Mouse (Mus musculus): ENCODE measurements around the gene Sash1. TPM values are rescaled to one million over a fixed set of nuclear protein-coding genes. Genes with fewer than 3 reads are reported as not detected.

The Sash1 gene
- polyA plus RNA-seq, 1 experiment from 2014 or later, result 6.4 TPM

DNA sequence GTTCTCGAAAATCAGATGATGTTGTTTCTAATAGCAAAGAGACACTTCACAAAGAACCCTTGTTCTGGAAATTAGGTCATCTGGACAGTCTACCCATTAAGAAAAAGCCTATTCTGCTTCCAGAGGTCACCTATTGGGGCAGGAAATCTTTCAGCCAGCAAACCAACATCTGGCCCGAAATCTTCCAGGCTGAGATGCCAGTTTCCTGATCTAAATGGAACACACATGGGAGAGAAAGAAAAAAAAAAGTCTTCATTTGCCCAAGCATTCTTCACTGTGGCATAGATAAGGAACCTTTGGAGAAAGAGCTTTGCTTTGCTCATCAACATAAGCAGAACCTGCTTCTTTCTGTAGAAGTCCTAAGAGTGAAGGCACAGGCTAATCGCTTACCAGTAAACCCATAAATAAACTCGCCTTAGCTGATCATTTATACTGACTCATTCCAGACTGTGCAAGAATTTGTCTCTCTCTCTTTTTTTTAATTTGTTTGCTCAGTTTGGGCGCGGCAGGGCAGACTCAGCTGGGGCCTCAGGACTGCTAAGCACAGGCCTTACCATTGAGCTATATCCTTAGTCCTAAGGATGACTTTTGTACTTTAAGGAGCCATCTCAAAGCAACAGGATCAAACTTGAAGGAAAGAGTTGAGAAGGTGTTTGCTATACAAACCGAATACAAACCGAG, 13.1 kb upstream of the Sash1 start:
- Histone ChIP-seq H3K4me2 (no peak overlapping the region), H3K9ac (no peak overlapping the region), H3K9me3 (ENCODE audit: low read depth, low read length) (no peaks in the 10 kb centered on the region), H3K27me3 (ENCODE audit: insufficient read depth, low read length) (no peaks in the 10 kb centered on the region), H3K4me1 (ENCODE audit: insufficient read depth) (no peaks in the 10 kb centered on the region), H3K36me3 (ENCODE audit: insufficient read depth) (no peaks in the 10 kb centered on the region), H3K4me3 (ENCODE audit: low read depth, low read length) (no peak overlapping the region), H3K27ac (ENCODE audit: low read depth) (no peak overlapping the region)
- WGBS, result 68% methylated on average over 8 of the region's 8 CpGs
- ATAC-seq (ENCODE audit: insufficient read depth) (no peak), DNase-seq (no peak)
- no peak for TF ChIP-seq CTCF (IDR thresholded peaks at IDR 0.05; ENCODE audit: low read depth)

- ATAC-seq (ENCODE audit: insufficient read depth), result no peak
Measured at GRCm38 (mm10) chr10:8898099-8898777, 12.4 kb upstream of the Sash1 start.

GRCm38 (mm10) chr10:8894965-8895515, 9.2 kb upstream of the Sash1 start:
- no peak overlapping the region for H3K4me2 ChIP-seq
- no peak for DNase-seq
- H3K4me1 ChIP-seq (ENCODE audit: insufficient read depth), result no peaks in the 10 kb centered on the region
- no peaks in the 10 kb centered on the region for H3K36me3 ChIP-seq (ENCODE audit: insufficient read depth)
- H3K27me3 ChIP-seq (ENCODE audit: insufficient read depth, low read length), result no peaks in the 10 kb centered on the region
- no peak overlapping the region for H3K9ac ChIP-seq
- H3K9me3 ChIP-seq (ENCODE audit: low read depth, low read length), result no peaks in the 10 kb centered on the region
- no peak for ATAC-seq (ENCODE audit: insufficient read depth)
- 84% methylated on average over 6 of the region's 6 CpGs for WGBS
- no peak overlapping the region for H3K4me3 ChIP-seq (ENCODE audit: low read depth, low read length)
- H3K27ac ChIP-seq (ENCODE audit: low read depth), result no peak overlapping the region
- no peak for TF ChIP-seq CTCF (IDR thresholded peaks at IDR 0.05; ENCODE audit: low read depth)

More at GRCm38 (mm10) chr10:8898099-8898777, 12.4 kb upstream of the Sash1 start:
- H3K36me3 ChIP-seq (ENCODE audit: insufficient read depth), result no peaks in the 10 kb centered on the region
- H3K27me3 ChIP-seq (ENCODE audit: insufficient read depth, low read length), result no peaks in the 10 kb centered on the region
- H3K27ac ChIP-seq (ENCODE audit: low read depth), result no peak overlapping the region
- H3K9ac ChIP-seq, result no peak overlapping the region
- WGBS, result 75% methylated on average over 5 of the region's 5 CpGs
- no peaks in the 10 kb centered on the region for H3K9me3 ChIP-seq (ENCODE audit: low read depth, low read length)
- no peak for DNase-seq
- no peaks in the 10 kb centered on the region for H3K4me1 ChIP-seq (ENCODE audit: insufficient read depth)
- no peak overlapping the region for H3K4me2 ChIP-seq
- no peak for TF ChIP-seq CTCF (IDR thresholded peaks at IDR 0.05; ENCODE audit: low read depth)
- no peak overlapping the region for H3K4me3 ChIP-seq (ENCODE audit: low read depth, low read length)

DNA sequence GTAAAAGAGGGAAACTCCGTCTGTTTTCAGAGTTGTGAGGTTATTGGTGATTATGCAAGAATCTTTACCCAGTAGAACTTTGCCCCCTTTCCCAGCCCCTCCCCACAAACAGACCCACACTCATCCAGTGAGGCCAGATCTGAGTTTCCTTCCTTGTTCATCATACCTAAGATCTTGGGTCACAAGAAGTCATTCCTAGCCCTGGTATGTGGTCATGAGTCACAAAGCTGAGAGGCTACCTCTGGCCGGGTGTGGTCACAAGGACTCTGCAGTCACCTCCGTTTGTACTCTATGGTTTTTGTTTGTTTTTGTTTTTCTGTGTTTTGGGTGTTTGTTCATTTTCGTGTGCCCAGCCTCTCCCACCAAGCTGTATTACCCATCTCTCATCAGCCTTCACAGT, 4.6 kb upstream of the Sash1 start:
- Histone ChIP-seq H3K36me3 (ENCODE audit: insufficient read depth) (no peaks in the 10 kb centered on the region), H3K9ac (no peak overlapping the region), H3K27me3 (ENCODE audit: insufficient read depth, low read length) (no peaks in the 10 kb centered on the region), H3K9me3 (ENCODE audit: low read depth, low read length) (no peaks in the 10 kb centered on the region), H3K4me2 (no peak overlapping the region), H3K4me1 (ENCODE audit: insufficient read depth) (no peaks in the 10 kb centered on the region), H3K4me3 (ENCODE audit: low read depth, low read length) (no peak overlapping the region), H3K27ac (ENCODE audit: low read depth) (no peak overlapping the region)
- no peak for DNase-seq
- ATAC-seq (ENCODE audit: insufficient read depth), result no peak
- TF ChIP-seq CTCF (IDR thresholded peaks at IDR 0.05; ENCODE audit: low read depth), result no peak
- 65% methylated on average over 4 of the region's 4 CpGs for WGBS

- Histone ChIP-seq H3K27me3 (ENCODE audit: insufficient read depth, low read length) (no peaks in the 10 kb centered on the region), H3K9me3 (ENCODE audit: low read depth, low read length) (no peaks in the 10 kb centered on the region), H3K4me3 (ENCODE audit: low read depth, low read length) (no peak overlapping the region), H3K27ac (ENCODE audit: low read depth) (no peak overlapping the region), H3K4me1 (ENCODE audit: insufficient read depth) (peaks cover 4% of the 10 kb centered on the region), H3K4me2 (no peak overlapping the region), H3K36me3 (ENCODE audit: insufficient read depth) (no peaks in the 10 kb centered on the region), H3K9ac (no peak overlapping the region)
- ATAC-seq (ENCODE audit: insufficient read depth) (no peak), DNase-seq (no peak)
- 53% methylated on average over 4 of the region's 4 CpGs for WGBS
- no peak for TF ChIP-seq CTCF (IDR thresholded peaks at IDR 0.05; ENCODE audit: low read depth)
Measured at GRCm38 (mm10) chr10:8889341-8889740, 3.5 kb upstream of the Sash1 start.

DNA sequence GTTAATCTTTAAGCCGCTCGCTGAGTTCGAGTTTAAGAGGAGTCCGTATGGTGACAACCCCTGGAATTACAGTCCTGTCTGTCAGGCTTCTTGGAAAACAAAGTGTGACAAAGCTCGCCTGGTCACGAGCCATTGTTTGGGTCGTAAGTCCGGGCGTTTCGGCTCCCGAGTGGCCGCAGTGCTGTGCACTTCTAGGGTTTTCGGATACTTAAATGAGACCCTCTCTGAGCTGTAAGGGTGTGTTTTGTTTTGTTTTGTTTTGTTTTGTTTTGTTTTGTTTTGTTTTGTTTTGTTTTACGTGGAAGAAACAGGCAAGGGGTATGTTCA, 621 bp upstream of the Sash1 start:
- Histone ChIP-seq H3K27me3 (ENCODE audit: insufficient read depth, low read length) (no peaks in the 10 kb centered on the region), H3K9ac (peak overlapping the region; percentile 83), H3K9me3 (ENCODE audit: low read depth, low read length) (no peaks in the 10 kb centered on the region), H3K4me3 (ENCODE audit: low read depth, low read length) (peak overlapping the region; percentile 76), H3K4me1 (ENCODE audit: insufficient read depth) (peaks cover 11% of the 10 kb centered on the region), H3K36me3 (ENCODE audit: insufficient read depth) (no peaks in the 10 kb centered on the region), H3K4me2 (peak overlapping the region; percentile 73), H3K27ac (ENCODE audit: low read depth) (peak overlapping the region; percentile 97)
- 1% methylated on average over 14 of the region's 14 CpGs for WGBS
- DNase-seq (no peak), ATAC-seq (ENCODE audit: insufficient read depth) (peak; percentile 47; the same call in 1 of the 2 replicates)
- no peak for TF ChIP-seq CTCF (IDR thresholded peaks at IDR 0.05; ENCODE audit: low read depth)

DNA sequence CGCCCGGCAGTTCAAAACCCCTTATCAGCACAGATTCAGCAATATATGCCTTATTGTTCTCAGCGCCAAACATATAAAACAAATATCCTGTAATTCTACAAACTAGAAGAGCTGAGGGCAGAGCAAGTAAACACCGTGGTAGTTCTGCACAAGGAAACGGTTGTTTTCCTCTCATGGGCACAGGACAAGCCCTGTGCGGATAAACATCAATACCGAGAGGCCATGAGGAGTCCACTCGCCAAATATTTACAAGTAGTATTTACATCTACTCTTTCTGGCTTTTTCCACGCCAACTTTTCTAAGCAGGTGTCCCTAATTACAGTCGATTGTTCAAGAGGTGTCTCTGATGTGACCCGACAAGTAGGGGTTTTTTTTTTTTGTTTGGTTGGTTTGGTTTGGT, 669 bp downstream of the Sash1 start:
- ATAC-seq (ENCODE audit: insufficient read depth) (no peak), DNase-seq (peak; percentile 55)
- peak overlapping the region; percentile 97 for H3K27ac ChIP-seq (ENCODE audit: low read depth)
- H3K4me2 ChIP-seq, result peak overlapping the region; percentile 73
- H3K9me3 ChIP-seq (ENCODE audit: low read depth, low read length), result no peaks in the 10 kb centered on the region
- peak overlapping the region; percentile 76 for H3K4me3 ChIP-seq (ENCODE audit: low read depth, low read length)
- H3K4me1 ChIP-seq (ENCODE audit: insufficient read depth), result peaks cover 11% of the 10 kb centered on the region
- WGBS, result 1% methylated on average over 11 of the region's 11 CpGs
- no peak for TF ChIP-seq CTCF (IDR thresholded peaks at IDR 0.05; ENCODE audit: low read depth)
- H3K27me3 ChIP-seq (ENCODE audit: insufficient read depth, low read length), result no peaks in the 10 kb centered on the region
- H3K9ac ChIP-seq, result peak overlapping the region; percentile 83
- H3K36me3 ChIP-seq (ENCODE audit: insufficient read depth), result no peaks in the 10 kb centered on the region

All from lung, embryonic 14.5 days (tissue).